Mouse (Mus musculus) spleen, postnatal 10 days (tissue): ENCODE results near the gene Mcat.

Experiments used
- DNase-seq, 2 experiments: peaks; one replicate each; pipeline ENCODE4 v3.0.0; 2021 to 2022; ENCODE audit warnings: low spot score in 2 of 2

Gene Mcat

GRCm38 (mm10) chr15:83563327-83563856, at the start of gene Mcat, which contains the start of gene Tspo:
TSS of gene Mcat (minus strand) at chr15:83563787.
TSS of gene Tspo (plus strand) at chr15:83563592.
- peak; percentile 86 to 92 for DNase-seq

GRCm38 (mm10) chr15:83607115-83607802, 43.7 kb upstream of the Mcat start:
- DNase-seq: peak; percentile 81 to 89

GRCm38 (mm10) chr15:83606700-83607099, 43.1 kb upstream of the Mcat start:
- peak; percentile 61 to 79 for DNase-seq

- no peak for DNase-seq
Observed at GRCm38 (mm10) chr15:83606216-83606615, 42.6 kb upstream of the Mcat start.

GRCm38 (mm10) chr15:83603426-83603825, 39.8 kb upstream of the Mcat start:
- no peak for DNase-seq

- DNase-seq: no peak
Observed at GRCm38 (mm10) chr15:83603046-83603396, 39.4 kb upstream of the Mcat start.

- peak; percentile 34 to 73 for DNase-seq
Observed at GRCm38 (mm10) chr15:83602372-83603045, 38.9 kb upstream of the Mcat start.

- DNase-seq: no peak
Observed at GRCm38 (mm10) chr15:83601185-83601584, 37.6 kb upstream of the Mcat start.

GRCm38 (mm10) chr15:83596833-83597232, 33.2 kb upstream of the Mcat start:
- DNase-seq: no peak

- no peak for DNase-seq
Observed at GRCm38 (mm10) chr15:83595364-83595711, 31.8 kb upstream of the Mcat start.

GRCm38 (mm10) chr15:83594513-83595363, 31.2 kb upstream of the Mcat start, which contains the start of gene Ttll12:
TSS of gene Ttll12 (minus strand) at chr15:83595157.
- DNase-seq: peak; percentile 89 to 97

GRCm38 (mm10) chr15:83593702-83594512, 30.3 kb upstream of the Mcat start:
- peak; percentile 59 to 64 for DNase-seq

- peak in 1 of 2 experiments; percentile 39 for DNase-seq
Observed at GRCm38 (mm10) chr15:83593189-83593585, 29.6 kb upstream of the Mcat start.

GRCm38 (mm10) chr15:83592260-83593188, 28.9 kb upstream of the Mcat start:
- DNase-seq: peak; percentile 59 to 64

GRCm38 (mm10) chr15:83591758-83592157, 28.2 kb upstream of the Mcat start:
- peak in 1 of 2 experiments; percentile 37 for DNase-seq

- DNase-seq: no peak
Observed at GRCm38 (mm10) chr15:83590841-83591240, 27.3 kb upstream of the Mcat start.

GRCm38 (mm10) chr15:83584741-83585220, 21.2 kb upstream of the Mcat start:
- DNase-seq: no peak

GRCm38 (mm10) chr15:83583419-83584156, 20.0 kb upstream of the Mcat start:
- peak; percentile 50 to 79 for DNase-seq

GRCm38 (mm10) chr15:83582931-83583330, 19.3 kb upstream of the Mcat start:
- no peak for DNase-seq
